Mouse (Mus musculus) 3T3-L1 (cell line): ENCODE data around the gene Zfand6.

Experiments
- DNase-seq: peaks from one replicate; pipeline ENCODE4 v3.0.0-alpha.2; 2015; ENCODE audit warnings: low read depth, low spot score

Gene Zfand6

DNA sequence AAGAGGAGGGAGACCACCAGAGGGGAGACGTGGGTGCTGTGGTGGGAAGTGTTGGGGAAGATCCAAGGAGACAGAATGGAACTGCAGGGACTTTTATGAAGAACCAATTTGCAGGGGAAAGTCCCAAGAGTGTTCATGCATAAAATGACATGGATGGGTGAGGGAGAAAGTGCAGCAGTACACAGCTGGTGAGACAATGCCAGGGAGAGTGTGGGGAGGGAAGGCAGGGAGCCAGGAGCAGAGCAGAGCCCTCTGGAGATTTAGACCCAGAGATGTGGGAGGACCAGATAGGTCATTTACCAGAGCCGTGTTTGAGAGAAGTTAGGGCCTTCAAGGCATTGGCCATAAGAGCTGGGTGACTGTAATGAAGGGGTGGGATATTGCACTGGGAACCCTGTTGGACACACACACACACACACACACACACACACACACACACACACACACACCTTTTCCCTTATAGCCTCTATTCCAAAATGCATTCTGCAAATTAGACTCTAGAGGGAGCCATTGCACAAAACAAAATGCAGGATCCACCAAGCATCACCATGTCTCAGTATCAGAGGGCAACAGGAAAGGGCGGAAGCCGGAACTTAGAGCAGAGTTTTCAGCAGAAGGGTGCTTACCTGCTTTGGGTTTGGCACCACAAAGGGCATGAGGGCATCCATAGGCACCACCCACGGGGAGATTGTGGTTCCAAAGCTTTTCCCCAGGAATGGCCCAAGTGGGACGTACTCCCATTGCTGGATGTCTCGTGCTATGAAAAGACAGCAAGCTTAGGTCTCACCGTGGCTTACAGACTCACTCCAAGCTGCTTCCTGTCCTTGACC, 95.5 kb downstream of the Zfand6 start:
- DNase-seq: peak; percentile 77

GRCm38 (mm10) chr7:84591347-84591746, 98.4 kb downstream of the Zfand6 start:
- peak; percentile 22 for DNase-seq

DNA sequence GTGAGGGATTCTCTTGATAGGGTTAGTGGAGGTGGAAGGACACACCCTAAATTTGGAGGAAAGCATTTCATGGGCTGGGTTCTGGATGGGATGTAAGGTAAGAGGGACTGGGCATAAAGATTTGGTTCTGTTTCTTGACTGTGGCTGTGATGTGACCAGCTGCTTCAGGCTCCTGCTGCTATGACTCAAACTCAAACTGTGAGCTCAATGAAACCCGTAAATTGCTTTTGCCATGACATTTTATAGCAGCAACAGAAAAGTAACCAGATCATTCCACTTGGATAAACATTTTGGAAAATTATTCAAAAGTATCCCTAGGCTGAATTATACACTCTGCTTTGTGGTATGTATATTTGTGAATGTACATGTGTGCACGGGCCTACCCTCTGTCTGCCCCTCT, 99.1 kb downstream of the Zfand6 start:
- DNase-seq: no peak

GRCm38 (mm10) chr7:84587101-84587783, 102.5 kb downstream of the Zfand6 start:
- no peak for DNase-seq

DNA sequence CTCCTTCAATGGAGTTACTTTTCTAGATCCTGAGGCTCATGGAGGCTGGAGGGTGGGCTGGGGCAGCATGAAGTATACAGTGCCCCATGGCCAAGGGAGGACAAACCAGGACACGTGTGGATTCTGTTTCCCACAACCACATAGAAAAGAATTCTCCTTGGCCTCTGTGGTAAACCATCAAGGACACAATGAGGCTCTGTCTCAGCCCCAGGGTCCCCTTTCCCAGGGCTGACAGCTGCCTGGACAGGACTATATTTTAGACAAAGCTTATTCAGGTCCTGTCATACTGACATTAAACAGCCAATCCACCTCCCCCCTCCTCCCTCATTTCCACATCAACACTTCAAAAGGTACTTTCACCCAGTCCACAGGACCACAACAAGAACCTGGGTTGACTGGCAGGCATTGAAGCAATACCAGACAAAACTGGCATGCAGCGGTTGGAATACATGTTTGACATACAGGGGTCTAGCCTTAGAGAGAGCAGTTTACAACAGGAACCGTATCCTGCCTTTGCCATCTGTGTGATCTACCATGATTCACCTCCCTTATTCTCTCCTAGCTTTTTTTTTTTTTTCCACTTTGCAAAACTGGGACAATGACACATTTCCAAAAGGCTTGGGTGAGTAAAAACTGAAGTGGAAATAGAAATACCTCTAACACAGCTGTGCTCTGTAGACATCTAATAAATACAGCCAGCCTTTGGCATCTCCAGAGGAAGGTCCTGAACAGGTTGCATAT, 103.2 kb downstream of the Zfand6 start:
- DNase-seq: no peak

- DNase-seq: no peak
These were observed 104.7 kb downstream of the Zfand6 start for GRCm38 (mm10) chr7:84585086-84585485.

- no peak for DNase-seq
These were observed 110.0 kb downstream of the Zfand6 start for GRCm38 (mm10) chr7:84579769-84580168.

- DNase-seq: no peak
These were observed 110.9 kb downstream of the Zfand6 start for GRCm38 (mm10) chr7:84578841-84579240.

DNA sequence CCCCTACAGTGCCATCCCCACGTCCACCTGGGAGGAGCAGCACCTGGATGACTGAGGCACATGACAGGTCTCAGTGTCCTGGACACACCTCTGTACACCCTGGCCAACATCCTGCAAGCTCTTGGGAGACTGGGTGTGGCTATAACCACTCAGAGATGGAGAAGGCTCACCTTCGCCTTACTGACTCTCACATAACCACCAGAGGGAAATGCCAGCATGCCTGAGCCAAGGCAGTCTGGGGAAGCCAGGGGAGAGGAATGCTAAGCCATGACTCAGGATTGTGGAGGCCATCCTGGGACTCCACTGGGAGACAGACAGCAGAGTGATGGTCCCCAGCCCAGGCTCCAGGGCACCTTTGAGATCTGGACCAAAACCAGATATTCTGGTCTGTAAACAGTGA, 112.7 kb downstream of the Zfand6 start:
- DNase-seq: peak; percentile 65

DNA sequence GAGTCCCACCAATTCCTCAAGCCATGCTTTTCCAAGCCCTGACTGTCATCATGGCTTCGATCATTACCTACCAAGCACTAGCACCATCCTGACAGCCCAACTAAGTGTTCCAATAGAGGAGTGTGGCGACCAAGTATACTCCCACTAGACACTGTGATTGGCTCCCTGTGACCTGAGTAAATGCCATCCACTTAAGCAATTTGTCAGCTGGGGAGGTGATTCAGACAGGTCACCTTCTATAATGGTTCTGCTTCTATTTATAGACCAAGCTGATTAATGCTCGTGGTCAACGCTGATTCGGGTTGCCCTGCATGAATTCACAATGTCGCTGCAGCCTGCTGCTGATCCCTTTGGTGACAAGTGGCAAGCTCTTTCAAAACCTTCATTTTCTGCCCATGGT, 123.6 kb downstream of the Zfand6 start:
- DNase-seq: peak; percentile 51

DNA sequence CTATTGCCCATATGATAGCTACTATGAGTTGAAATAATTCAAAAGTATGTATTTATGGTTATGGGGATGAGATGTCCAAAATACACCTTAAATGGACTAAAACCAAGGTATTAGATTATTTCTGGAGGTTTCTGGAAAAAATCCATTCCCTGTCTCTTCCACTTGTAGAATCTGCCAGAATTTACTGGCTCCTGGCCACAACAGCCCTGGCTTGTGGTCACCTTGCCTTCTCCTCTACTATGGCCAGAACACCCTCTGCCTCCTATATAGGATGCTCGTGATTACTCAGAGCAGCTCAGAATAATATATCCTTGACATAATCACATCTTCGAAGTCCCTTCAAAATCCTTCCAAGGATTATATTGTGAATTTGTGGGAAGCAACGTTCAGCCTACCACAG, 125.5 kb downstream of the Zfand6 start:
- DNase-seq: no peak
